Mouse (Mus musculus) right cerebral cortex, postnatal 14 days (tissue): ENCODE results near the gene Ncor2.

Experiments used
- DNase-seq: peaks from one replicate; pipeline ENCODE4 v3.0.0; 2022

The Ncor2 gene

DNA sequence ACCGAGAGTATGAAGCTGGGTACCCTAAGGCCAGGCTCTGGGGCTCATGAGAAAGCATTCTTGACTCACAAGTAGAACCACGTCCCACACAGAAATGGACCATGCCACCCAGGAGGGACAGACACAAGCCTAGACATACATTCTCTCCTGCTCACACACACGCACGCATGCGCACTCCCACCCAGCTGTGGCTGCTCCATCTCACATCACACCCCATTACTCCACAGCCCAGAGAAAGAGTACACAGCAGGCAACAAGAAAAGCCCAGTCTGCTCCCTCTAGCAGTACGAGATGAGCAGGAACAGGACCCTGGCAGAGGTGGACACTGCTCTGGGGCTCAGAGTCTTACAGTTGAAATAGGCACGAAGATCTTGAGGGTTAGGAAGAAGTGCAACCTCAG is 55.0 kb downstream of the Ncor2 start:
- no peak for DNase-seq

DNA sequence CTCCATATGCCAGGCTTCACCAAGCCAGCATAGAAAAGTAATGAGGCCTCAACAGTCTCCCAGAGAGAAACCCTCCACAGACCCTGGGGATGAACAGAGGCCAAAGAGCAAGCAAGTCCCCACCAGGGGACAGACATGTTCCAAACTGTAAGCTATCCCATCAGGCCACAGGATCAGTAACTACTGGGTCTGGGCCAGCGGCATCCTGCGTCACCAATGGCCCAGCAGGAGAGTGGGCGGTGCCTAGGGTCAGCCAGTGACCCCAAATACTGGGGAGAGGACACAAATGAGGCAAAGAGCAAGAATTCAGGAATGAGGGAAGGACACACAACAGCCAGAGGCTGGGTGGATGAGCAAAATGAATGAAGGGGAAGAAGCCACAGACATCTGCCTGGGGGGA is 55.8 kb downstream of the Ncor2 start:
- DNase-seq, result no peak

DNA sequence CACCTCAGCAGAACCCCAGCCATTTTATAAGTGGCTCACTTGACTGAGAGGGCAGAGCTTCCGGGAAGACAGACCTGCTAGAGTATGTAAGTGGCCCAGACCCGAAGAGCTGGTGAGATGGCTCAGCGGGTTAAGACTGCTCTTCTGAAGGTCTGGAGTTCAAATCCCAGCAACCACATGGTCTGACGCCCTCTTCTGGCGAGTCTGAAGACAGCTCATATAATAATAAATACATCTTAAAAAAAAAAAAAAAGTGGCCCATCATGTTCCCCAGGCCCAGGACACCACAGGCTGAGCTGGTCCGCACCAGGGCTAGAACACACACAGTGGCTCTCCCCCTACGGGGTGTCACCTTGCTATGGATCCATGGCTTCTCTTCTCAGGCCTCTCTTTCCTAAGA is 56.5 kb downstream of the Ncor2 start:
- no peak for DNase-seq

DNA sequence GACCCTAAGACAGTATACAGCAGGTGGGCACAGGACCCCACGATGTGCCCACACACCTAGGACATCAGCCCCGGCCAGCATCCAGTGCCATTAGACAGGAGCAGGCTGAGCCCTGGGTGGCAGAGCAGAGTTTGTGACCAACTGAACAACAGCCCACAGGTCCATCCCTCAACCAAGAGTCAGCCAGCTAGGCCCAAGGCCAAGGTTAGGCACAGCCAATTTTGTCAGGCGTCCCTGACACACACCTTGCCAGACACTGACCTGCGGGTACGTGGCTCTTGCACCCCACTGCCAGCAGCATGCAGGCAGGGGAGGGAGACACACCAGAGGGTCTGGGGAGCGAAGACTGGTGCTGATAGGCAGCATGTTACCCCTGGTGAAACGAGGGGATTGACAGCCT is 57.0 kb downstream of the Ncor2 start:
- no peak for DNase-seq

DNA sequence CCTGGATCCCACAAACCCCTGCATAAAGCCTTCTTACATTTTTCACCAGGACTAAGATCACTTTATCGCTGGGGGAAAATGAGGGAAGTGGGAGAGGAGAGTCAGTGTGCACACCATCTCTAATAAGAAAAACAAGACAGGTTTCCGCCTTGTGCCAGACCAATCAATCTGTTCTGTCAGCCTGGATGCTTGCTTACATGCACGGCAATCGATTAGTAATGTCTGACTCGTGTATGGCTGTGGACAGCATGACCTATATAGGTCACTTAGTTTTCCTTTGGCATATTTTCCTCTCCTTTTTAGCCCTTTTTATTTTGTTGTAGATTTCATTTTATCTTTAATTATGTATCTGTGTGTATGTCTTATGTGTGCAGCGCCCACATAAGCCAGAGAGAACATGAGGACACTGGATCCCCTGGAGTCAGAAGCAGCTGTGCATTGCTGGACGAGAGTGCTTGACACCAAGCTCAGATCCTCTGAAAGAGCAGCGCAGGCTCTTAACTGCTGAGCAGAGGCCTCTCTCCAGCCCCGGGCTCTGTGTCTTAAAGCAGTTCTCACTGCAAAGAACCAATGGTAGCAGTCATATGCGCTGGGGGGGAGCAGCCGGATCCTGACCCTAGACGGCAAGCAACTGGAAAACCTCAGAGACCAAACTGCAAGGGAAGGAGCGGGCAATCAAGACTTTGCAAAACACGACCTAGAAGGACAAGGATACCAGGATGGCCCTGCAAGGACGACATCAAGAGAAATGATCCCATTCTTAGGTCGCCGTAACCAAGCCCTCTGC is 58.3 kb downstream of the Ncor2 start:
- no peak for DNase-seq

DNA sequence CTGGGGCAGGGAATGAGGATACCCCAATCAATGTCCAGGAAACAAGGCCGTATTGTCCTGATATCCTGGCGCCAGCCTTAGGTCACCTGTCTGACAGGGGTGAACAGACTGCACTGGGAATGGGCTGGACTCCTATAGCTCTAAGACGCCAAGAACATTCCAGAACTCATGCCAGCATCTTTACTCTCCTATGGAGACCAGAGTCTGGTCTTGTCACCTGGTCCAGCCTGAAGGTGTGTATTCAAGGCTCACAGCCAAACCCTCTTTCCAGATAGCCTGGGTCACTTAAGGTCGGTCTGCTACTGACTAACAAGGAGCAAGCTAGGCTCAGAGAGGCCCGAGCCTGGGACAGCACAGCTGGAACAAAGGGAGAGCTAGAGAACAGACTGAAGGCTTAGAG is 61.8 kb downstream of the Ncor2 start:
- no peak for DNase-seq

DNA sequence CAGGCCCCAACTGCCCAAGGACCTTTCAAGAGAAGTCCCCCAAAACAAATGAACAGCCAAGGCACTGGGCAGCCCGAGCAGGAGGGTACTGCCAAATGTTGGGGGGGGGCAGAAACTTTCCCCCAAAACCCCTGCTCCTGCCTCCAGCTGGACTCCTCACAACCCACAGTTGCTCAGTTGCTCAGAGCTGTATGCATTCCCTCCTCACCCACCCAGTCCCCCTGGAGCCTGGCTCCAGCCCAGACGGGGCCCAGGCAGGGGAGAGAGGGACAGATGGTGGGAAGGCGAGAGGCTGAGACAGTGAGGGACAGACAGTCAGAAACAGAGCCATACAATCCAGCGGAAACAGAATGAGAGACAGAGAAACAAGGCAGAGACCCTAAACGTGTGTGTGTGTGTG is 66.0 kb downstream of the Ncor2 start:
- DNase-seq, result no peak

DNA sequence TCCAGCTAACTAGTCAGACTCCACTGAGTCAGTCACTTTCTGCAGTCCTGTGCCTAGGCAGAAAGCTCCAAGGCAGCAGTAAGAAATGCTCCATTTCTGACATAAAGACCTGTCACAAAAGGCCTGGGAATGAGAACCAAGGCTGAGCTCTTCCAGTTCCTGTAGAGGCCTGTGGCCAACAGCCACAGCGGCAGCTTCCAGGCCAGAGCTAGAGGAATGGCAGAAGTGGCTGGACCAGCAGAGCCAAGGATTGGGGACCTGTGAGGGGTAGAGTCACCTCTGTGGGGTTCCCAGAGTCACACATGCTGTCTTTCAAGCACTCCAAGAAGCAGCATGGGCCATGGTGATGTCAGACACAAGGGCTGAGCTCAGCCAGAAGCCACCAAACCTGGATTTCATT is 66.4 kb downstream of the Ncor2 start:
- no peak for DNase-seq

DNA sequence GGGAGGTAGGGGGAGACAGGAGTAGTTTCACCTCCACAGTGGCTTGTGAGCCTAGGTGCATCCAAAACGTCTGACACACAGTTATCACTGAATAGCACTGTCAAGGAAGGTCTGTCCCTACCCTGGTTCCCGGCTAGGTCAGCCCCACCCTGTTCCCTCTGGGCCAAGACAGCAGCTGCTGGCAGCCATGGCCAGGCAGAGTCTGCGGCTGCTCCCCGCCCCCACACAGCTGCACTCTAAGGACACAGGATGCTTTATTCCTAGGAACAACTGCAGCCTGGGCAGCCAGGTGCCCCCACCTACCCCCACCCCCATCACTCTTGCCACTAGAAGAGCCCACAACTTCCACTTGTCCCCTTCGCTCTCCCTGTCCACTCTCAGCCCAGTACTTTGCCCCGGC is 67.9 kb downstream of the Ncor2 start:
- DNase-seq, result peak; percentile 57

DNA sequence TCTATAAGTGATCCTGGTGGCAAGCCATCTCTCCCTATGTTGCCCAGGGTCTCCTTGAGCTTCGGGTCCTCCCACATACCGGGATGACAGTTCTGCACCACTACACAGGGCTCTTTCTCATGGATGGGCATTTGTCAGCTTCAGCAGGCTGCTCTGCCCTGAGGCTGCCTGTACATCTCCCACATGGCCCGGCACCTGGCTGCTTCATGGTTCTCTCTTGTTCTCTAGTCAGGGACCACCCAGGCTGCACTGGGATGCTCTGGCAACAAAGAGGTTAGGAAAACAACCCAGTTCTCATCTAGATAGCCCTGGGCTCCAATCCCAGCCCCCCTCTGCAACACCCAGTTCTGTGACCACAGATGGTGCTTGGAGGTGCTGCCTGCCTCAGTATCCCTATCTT is 68.3 kb downstream of the Ncor2 start:
- no peak for DNase-seq

DNA sequence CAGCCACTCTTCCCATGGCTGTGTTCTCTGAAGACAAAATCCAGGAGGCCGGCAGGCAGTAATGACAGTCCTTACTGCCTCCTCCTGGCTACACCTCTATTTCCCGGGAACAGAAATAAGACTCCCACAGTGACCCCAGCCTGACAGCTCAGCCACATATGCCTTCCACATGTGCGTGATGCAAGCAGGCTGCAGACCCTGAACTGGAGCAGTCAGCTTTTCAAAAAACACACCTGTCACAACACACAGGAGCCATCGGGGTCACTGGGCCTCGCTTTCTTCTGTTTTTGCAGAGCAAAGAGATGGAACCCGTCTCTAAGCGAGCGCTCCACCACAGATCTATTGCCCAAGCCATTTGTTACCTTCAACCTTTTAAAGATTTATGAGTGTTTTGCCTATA is 68.8 kb downstream of the Ncor2 start:
- no peak for DNase-seq

DNA sequence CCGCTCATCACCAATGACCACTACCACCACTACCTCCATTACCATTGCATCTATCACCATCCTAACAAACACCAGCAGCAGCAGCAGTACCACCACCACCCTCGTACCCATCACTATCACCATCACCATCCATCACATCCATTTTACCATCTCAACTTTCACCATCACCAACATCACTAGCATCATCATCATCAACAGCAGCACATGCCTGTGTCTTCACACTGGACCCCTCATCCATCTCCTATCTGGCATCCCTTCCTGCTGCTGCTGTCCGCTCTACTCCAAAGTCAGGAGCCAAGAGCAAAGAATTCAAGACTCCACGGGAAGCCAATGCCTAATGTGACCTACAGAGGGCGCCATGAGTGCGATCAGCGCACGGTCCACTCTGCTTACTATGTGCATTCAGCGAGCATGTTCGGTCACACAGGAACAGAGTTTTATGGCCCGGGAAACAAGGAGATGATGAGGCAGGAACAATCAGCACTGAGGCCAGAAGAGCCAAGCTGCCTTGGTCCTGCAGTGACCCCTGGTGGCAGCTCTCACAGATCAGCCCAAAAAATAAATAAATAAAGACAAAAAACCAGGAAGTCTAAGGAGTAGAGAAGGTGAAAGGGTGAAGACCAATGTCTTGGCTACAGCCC is 71.9 kb downstream of the Ncor2 start:
- peak; percentile 64 for DNase-seq

DNA sequence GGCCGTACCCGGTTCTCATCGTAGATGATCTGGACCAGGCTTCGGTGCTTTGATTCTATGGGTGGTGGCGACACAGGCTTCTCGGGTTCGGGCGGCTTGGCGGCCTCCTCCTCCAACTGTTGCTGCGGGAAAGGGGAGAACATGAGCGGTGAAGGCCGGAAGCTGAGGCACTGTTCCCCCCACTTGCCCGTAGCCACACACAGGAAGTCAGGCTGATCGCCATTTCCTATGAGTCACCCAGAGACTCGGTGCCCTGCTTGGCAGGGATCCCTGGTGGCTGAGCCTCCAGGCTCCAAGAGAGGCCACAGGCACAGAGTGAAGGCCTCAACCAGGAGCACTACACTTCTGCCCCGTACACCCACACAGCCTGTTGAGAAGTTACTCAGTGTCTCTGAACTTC is 72.8 kb downstream of the Ncor2 start:
- DNase-seq, result no peak

DNA sequence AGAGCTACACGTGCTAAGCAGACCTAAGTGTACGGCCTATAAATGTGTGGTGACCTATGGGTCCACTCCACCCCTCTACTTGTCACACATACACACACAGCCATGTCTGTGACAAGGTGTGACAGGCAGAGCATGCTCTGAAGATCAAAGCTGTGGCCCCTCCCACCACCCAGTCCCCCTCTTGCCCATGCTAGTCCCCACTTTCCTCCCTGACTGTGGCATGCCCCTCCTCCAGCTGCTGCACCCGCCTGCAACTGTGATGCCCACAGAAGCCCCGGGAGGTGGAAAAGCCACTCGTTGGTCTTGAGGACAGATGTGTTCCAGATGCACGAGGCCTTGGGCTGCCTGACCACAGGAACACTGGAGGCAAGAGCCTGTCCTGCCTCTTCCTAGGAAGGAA is 74.2 kb downstream of the Ncor2 start:
- DNase-seq, result no peak

DNA sequence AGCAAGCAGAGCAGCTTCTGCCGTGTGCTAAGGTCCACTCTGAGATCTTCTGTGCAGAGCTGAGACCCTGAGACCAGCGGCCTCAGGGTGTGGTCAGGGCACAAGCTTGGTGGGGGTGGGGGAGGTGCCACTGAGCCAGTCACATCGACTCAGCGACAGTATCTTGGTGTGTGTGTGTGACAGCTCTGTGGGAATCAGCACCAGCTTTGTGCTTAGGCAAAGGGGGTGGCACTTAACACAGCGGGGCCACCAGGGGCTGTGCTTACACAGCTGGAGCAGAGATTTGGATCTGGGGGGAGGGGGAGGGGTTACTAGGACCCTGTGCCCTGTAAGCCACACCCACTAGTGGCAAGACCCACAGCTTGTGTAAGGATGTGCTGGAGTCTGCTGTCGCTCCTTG is 75.6 kb downstream of the Ncor2 start:
- DNase-seq, result no peak

DNA sequence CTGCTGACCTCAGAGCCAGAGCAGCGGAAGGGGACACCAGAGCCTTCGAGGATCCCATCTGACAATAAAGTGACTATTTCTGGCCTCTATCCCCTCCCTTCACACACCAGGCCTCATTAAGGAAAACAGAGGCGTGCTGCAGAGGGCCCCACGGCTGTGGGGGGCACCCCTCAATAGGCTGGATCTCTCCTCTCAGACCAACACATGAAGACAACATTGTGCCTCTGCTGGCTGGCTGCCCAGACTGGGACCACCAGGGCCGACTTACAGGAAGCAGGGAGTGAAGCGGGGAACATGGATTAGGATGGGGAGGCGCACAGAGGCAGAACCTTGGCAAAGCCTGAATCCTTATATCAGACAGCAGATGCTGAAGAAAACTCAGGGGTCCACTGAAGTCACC is 76.1 kb downstream of the Ncor2 start:
- DNase-seq, result peak; percentile 68

DNA sequence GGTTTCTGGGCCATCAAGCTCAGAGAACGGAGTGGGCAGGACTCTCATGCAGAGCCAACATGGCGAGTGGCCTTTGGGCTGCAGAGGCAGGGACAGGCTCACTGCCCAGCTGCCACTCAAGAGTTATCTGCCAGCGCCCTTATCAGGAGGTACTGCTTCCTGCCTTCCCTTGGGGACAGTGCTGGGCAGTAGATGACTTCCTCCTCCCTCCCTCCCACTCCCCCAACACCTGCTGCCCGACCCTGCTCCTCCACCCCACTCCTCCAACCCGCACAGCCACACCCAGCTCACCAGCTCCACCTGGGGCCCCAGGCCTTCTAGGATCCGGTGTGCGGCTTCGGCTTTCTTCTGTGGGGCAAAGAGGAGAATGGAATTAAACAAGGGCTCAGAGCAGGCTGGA is 76.7 kb downstream of the Ncor2 start:
- DNase-seq, result no peak

DNA sequence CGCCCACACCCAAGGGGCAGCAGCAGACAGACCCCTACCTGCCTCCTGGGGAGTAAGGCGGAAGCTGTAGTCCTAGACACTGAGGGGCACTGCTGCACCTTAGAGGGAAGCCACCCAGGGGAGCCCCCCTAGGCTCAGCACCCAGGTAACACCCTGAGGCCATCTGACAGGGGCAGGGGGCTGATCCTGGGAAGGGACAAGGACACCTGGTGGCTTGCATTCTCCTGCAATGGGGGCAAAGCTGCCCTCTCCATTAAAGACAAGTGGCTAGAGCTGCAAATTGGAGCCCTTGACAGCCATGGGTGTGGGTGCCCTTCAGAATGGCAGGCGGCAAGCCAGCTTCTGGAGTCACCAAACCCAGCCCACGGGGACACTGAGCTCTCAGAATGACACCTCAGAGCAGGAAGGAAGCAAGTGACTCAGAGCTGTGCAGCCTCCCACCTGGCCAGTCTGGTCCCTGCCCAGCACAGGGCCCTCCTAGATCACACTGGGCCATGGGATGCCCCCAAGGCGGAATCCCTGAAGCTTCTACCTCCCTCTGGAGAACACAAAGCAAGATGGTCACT is 79.2 kb downstream of the Ncor2 start:
- no peak for DNase-seq

DNA sequence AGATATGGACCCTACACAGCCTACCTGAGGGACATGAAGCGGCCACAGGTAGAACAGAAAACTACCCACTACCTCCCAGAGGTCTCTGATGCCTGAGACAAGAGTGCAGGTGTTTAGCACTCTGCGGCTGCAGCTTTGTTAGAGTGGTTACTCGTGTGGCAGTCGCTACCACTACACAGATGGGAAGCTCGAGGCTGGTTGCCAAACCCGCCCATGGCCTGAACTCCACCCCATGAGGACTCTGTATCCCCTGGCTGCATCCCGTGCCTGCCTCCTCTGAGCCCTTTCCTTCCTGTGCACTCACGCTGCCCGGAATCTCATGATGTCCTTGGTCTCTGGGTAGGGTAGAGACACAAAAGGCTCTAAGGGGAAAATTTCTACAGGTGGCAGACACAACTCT is 80.3 kb downstream of the Ncor2 start:
- no peak for DNase-seq

DNA sequence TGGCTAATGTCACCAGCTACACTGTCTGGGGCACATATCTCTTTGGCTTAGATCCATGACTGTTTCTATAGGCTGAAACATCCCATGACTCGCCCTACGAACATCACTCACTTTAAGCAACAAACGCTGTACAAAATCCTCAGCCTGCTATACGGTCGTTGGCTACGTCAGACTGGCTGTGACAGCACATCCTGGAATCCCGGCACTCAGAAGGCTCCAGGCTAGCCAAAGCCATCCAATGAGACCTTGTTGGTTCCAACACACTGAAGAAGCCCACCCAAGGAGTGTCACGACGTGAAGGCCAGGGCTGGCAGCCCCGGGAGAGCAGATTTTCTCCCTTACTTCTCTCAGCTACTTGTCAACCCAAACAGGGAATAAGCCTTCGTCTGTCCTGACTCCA is 82.7 kb downstream of the Ncor2 start:
- no peak for DNase-seq

DNA sequence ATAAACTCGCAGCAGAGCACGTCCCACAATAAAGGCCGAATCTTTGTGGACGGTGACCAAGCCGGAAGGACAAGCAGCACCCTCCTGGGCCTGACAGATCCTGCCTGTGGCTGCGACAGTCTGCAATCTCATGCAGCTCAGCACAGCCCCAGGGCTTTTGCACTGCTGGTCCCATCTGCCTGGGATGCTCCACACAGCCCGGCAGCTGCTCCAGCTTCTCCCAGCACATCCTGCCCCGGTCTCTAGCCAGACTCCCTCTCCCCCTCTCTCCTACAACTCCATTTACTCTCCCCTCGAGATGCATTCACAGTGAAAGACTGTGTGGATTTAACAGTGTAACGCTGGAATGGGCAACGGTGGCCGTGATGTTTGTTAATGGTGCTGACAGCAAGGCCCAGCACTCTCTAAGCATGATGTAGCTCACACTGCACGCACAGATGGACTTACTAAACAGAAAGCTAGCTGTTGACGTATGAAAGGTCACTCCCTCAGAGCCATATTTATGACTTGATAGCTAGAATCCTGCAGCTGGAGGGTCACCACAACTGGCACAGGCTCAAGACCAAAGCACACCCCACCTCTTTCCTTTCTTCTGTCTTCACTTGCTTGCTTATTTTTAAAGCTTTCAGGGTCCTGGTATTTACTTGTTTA is 83.4 kb downstream of the Ncor2 start:
- no peak for DNase-seq

DNA sequence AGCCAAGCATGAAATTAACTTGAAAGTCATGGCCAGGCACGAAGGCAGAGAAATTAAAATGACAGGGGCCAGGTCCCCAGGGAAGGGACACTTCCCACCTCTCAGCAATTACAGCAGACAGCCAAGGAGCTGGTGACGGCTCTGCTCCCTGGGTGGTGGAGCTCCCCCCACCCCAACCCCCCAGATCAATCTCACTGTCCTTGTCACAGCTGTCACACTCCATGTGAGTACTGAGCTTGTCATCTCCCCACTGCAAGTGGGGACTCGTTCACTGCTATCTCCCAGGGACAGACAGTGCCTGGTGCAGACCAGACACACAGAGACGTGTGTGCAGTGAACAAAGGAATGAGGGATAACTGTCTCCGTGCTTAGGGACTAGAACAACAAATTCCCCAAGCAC is 85.2 kb downstream of the Ncor2 start:
- no peak for DNase-seq

DNA sequence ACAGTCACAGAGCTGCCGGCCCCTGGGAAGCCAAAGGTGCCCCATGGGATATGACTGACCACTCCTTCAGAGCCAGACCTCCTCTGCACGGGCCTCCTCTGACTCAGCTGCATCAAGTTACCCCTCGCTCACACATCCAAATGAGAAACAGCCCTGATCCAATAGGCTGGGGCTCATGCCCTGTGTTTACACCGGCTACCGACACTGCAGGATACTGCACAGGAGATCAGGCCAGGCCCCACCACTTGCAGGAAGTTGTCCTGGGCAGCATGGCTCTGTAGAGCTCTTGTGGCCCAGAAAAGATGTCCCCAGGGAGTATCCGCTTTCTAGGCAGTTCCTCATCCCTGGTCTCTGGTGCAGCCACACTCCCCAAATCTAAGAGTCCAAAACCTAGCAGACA is 90.9 kb downstream of the Ncor2 start:
- DNase-seq, result no peak

DNA sequence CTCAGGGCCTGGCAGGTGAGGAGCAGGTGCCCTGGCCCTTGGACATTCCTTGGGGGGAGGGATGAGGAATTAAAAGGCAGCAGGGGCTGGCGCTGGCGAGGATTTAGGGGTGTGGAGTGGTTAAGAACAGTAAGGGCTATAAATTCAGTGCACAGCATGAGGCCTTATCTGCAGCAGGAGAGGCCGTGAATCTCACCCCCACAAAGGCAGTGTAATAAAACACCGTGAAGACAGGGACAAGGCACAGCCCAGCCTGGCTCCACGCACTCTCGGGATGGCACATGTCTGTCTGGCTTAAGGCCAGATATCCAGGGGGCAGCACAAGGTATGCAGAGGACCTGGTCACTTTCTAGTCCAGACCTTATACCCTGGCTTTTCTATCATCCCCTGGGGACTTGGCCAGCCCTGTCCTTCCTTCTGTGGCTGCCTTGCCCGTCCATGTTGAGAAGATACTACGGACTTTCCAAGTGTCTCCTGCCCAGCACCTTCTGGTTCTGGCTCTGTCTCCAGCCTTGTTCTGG is 93.9 kb downstream of the Ncor2 start:
- no peak for DNase-seq
